Mouse (Mus musculus): Measurements from ENCODE around the gene Ddit4.

DNA sequence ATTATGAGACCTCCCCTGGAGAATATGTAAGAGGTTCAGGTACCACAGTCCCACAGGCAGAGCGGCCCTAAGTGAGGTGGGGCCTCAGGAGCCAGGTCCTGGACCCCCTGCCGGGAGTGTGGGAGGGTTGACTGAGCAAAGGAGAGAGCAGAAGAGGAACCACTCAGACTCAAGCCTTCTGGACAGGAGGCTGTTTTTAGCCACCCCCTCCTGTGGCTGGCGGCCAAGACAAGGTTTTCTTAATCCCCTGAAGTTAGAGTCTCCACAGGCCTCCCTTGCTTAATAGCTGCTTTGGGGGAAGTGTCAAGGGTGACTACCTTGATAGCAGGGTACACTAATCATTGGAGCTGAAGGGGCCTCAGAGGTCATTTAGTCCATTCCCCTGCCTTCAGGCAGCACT lies 27.3 kb downstream of the Ddit4 start:
- no peak for TF ChIP-seq CTCF (IDR thresholded peaks at IDR 0.05; ENCODE audit: low read depth)
- TF ChIP-seq EP300 (IDR thresholded peaks at IDR 0.05; ENCODE audit: low read depth): no peak
